Mouse (Mus musculus) heart, embryonic 13.5 days (tissue): ENCODE results near the gene Trappc4. TPM values are rescaled to one million over a fixed set of nuclear protein-coding genes. Genes with fewer than 3 reads are reported as not detected.
"Not testable (repeated sequence)": the region's sequence is repeated elsewhere in the genome, so short reads cannot be mapped to it uniquely, and the experiment has no call there.

Experiments
- ATAC-seq: fragments of 200-750 bp; cut with Nextera tagmentation; 2 replicates; pipeline ENCODE4 v1.8.0; 2017; ENCODE audit warnings: moderate TSS enrichment; ENCODE audit not compliant: insufficient number of reproducible peaks, low FRiP score, low TSS enrichment; ENCODE audit errors: extremely low read depth
- H3K27ac ChIP-seq: fragments of 300-500 bp; sonication (generic); replicated peaks from 2 replicates; pipeline ENCODE4 v1.5.1; 2015; ENCODE audit warnings: moderate library complexity, mild to moderate bottlenecking, inconsistent platforms
- H3K27me3 ChIP-seq: fragments of 300-500 bp; sonication (generic); replicated peaks from 2 replicates; pipeline ENCODE4 v1.6.1; 2015; ENCODE audit warnings: mild to moderate bottlenecking, inconsistent platforms
- H3K36me3 ChIP-seq: fragments of 300-500 bp; sonication (generic); 2 replicates; pipeline ENCODE4 v1.6.1; 2015; ENCODE audit warnings: mild to moderate bottlenecking, inconsistent platforms
- H3K4me1 ChIP-seq: fragments of 300-500 bp; sonication (generic); 2 replicates; pipeline ENCODE4 v1.6.1; 2015; ENCODE audit warnings: inconsistent platforms
- H3K4me2 ChIP-seq: fragments of 300-500 bp; sonication (generic); 2 replicates; pipeline ENCODE4 v1.6.1; 2015; ENCODE audit warnings: inconsistent platforms, mild to moderate bottlenecking, moderate library complexity
- H3K4me3 ChIP-seq: fragments of 300-500 bp; sonication (generic); 2 replicates; pipeline ENCODE4 v1.5.1; 2015; ENCODE audit warnings: moderate library complexity, mild to moderate bottlenecking, inconsistent platforms
- H3K9ac ChIP-seq: fragments of 300-500 bp; sonication (generic); 2 replicates; pipeline ENCODE4 v1.6.1; 2015; ENCODE audit warnings: inconsistent platforms, mild to moderate bottlenecking, moderate library complexity
- H3K9me3 ChIP-seq: fragments of 300-500 bp; sonication (generic); 2 replicates; pipeline ENCODE4 v1.6.1; 2016; ENCODE audit warnings: inconsistent platforms
- WGBS: fragments of 180-500 bp; shearing (Covaris S2); methylation state at CpG from one replicate; pipeline ENCODE4 v1.1.7; 2015; ENCODE audit warnings: mixed read lengths; 5-methylcytosine and 5-hydroxymethylcytosine counted together
- polyA plus RNA-seq: library from polyadenylated mRNA; unstranded; fragments of >200 nt; fragmentation: Nextera tagmentation; extraction: Ambion mirVana; gene quantifications from 2 replicates; pipeline ENCODE4 v1.2.1, GENCODE M21; 2015

The Trappc4 gene
- polyA plus RNA-seq, 1 experiment from 2014 or later = 78.9 TPM

GRCm38 (mm10) chr9:44379054-44379834 lies 28.2 kb downstream of the Trappc4 start, which contains the start of gene Hyou1:
Hyou1 (plus strand) TSS chr9:44379490.
- WGBS = under 1% methylated on average over 82 of the region's 83 CpGs
- Histone ChIP-seq H3K9me3 (no peaks in the 10 kb centered on the region), H3K4me2 (peak within 1 kb of the TSS; percentile 96), H3K4me3 (peak within 1 kb of the TSS; percentile 68), H3K27me3 (no peaks in the 10 kb centered on the region), H3K4me1 (peaks cover 26% of the 10 kb centered on the region), H3K36me3 (peaks cover 37% of the 10 kb centered on the region), H3K9ac (peak within 1 kb of the TSS; percentile 88), H3K27ac (peak within 1 kb of the TSS; percentile 83)
- ATAC-seq = peak; percentile 98

DNA sequence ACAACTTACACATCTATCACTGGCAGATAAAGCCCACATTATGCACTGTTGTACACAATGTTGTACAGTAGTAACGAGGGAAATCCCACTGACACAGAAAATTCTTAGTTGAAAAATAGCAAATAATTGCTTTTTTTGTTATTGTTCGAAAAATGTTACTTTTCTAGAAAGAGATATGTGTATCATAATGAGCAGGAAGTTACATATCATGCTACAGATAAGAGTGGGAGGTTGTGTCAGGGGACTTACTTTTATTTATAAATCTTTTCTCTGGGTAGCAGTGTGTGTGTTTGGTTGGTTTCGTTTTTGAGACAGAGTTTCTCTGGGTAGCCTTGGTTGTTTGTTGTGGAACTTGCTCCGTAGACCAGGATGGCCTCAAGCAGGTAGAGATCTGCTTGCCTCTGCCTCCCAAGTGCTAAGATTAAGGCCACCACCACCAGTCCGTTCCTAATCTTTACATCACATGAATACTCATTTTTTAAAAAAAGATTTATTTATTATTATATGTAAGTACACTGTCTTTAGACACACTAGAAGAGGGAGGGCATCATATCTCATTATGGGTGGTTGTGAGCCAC lies 29.2 kb downstream of the Trappc4 start:
- H3K4me1 ChIP-seq = peaks cover 26% of the 10 kb centered on the region
- H3K9me3 ChIP-seq = no peaks in the 10 kb centered on the region
- H3K27me3 ChIP-seq = no peaks in the 10 kb centered on the region
- peak overlapping the region; percentile 87 for H3K9ac ChIP-seq
- peaks cover 27% of the 10 kb centered on the region for H3K36me3 ChIP-seq
- H3K4me2 ChIP-seq = peak overlapping the region; percentile 77
- peak overlapping the region; percentile 68 for H3K4me3 ChIP-seq
- H3K27ac ChIP-seq = peak overlapping the region; percentile 83
- no peak for ATAC-seq
- 76% methylated on average over 5 of the region's 5 CpGs for WGBS

DNA sequence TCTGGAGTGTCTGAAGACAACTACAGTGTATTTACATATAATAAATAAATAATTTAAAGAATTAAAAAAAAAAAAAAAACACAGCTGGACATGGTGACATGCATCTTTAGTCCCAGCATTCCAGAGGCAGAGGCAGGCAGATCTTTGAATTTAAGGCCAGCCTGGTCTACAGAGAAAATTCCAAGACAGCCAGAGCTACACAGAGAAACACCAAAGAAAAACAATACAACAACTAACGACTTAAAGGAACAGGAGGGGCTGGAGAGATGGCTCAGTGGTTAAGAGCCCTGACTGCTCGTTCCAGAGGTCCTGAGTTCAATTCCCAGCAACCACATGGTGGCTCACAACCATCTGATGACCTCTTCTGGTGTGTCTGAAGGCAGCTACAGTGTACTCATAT lies 30.1 kb downstream of the Trappc4 start:
- not testable (repeated sequence) for H3K4me2 ChIP-seq, H3K9me3 ChIP-seq, ATAC-seq, H3K9ac ChIP-seq, H3K27ac ChIP-seq, H3K4me3 ChIP-seq, H3K27me3 ChIP-seq
- peaks cover 18% of the 10 kb centered on the region for H3K36me3 ChIP-seq
- peaks cover 26% of the 10 kb centered on the region for H3K4me1 ChIP-seq
- WGBS = 81% methylated on average over 2 of the region's 2 CpGs

- no peak for ATAC-seq
- Histone ChIP-seq H3K36me3 (peaks cover 6% of the 10 kb centered on the region), H3K27ac (no peak overlapping the region), H3K9ac (no peak overlapping the region), H3K4me3 (no peak overlapping the region), H3K4me1 (peaks cover 25% of the 10 kb centered on the region), H3K4me2 (no peak overlapping the region), H3K9me3 (no peaks in the 10 kb centered on the region), H3K27me3 (no peaks in the 10 kb centered on the region)
- WGBS = 77% methylated on average over 6 of the region's 6 CpGs
Measured at GRCm38 (mm10) chr9:44376141-44376540, 31.3 kb downstream of the Trappc4 start.

DNA sequence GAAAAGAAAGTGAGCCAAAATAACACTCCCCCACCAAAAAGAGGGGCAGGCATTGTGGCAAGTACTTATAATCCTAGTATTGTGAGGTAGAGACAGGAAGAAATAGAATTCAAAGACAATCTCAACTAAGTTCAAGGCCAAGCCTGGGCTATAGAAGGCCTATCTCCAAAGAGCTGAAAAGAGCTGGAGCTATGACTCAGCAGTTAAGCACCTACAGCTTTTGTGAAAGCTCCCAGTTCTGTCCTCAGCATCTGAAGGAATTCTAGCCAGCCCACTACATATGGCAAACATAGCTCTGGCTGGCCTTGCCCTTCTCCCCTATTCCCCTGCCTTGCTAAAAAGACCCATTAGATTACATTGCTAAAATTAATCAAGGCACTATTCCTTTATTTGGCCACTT lies 34.0 kb downstream of the Trappc4 start:
- no peak overlapping the region for H3K4me3 ChIP-seq
- H3K4me1 ChIP-seq = peaks cover 7% of the 10 kb centered on the region
- H3K4me2 ChIP-seq = no peak overlapping the region
- H3K9ac ChIP-seq = no peak overlapping the region
- no peaks in the 10 kb centered on the region for H3K36me3 ChIP-seq
- no peaks in the 10 kb centered on the region for H3K9me3 ChIP-seq
- H3K27me3 ChIP-seq = no peaks in the 10 kb centered on the region
- ATAC-seq = no peak
- no peak overlapping the region for H3K27ac ChIP-seq

- ATAC-seq = no peak
- H3K9me3 ChIP-seq = no peaks in the 10 kb centered on the region
- H3K4me1 ChIP-seq = peaks cover 7% of the 10 kb centered on the region
- WGBS = 60% methylated on average over 3 of the region's 3 CpGs
- no peak overlapping the region for H3K9ac ChIP-seq
- no peak overlapping the region for H3K27ac ChIP-seq
- H3K4me3 ChIP-seq = no peak overlapping the region
- H3K27me3 ChIP-seq = no peaks in the 10 kb centered on the region
- no peak overlapping the region for H3K4me2 ChIP-seq
- H3K36me3 ChIP-seq = peaks cover 5% of the 10 kb centered on the region
Measured at GRCm38 (mm10) chr9:44364480-44364879, 42.9 kb downstream of the Trappc4 start.

GRCm38 (mm10) chr9:44361931-44362330 lies 45.5 kb downstream of the Trappc4 start:
- Histone ChIP-seq H3K4me3 (peak overlapping the region; percentile 97), H3K4me2 (peak overlapping the region; percentile 76), H3K36me3 (peaks cover 28% of the 10 kb centered on the region), H3K27ac (peak overlapping the region; percentile 84), H3K9ac (peak overlapping the region; percentile 94)
- not testable (repeated sequence) for H3K4me1 ChIP-seq, H3K9me3 ChIP-seq, ATAC-seq, H3K27me3 ChIP-seq
- 37% methylated on average over 4 of the region's 4 CpGs for WGBS

DNA sequence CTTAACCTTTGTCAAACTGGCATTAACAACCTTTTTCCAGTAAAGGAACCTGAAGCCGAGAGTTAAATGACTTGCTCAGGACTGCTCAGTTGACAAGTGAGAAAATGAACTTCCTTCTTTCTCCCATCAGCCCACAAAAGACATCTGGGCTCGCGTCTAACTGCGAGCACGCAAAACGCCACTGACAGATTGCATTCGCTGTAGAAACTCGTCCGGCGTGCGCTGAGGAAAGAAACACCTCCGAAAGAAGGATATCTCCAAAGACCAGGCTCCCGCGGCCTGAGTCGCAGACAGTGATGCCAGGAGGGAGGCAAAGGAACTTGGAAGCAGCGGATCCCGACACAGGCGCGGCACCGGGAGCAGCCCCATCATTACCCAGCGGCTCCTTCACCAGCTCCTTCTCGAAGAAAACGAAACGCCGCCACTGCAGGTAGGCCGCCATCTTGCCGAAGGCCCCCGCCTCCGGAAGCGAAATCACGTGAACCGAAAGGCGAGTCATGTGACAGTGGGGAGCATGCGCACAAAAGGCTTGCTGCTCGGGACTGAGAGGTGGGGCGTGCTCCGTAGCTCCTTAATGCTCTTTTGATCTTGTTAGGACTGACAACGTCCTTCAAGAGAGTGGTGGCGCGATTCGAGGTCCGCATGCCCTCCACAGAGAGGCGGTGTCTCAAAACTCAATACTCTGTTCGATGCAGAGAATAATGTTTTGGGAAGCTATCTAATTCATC lies 46.0 kb downstream of the Trappc4 start, which contains the start of gene Vps11:
Gene Vps11 (minus strand): TSS at position 481 of the 728 bp plus-strand sequence.
- peaks cover 34% of the 10 kb centered on the region for H3K36me3 ChIP-seq
- peak within 1 kb of the TSS; percentile 94 for H3K9ac ChIP-seq
- no peaks in the 10 kb centered on the region for H3K27me3 ChIP-seq
- H3K4me3 ChIP-seq = peak within 1 kb of the TSS; percentile 97
- peak; percentile 84 for ATAC-seq
- peak within 1 kb of the TSS; percentile 84 for H3K27ac ChIP-seq
- no peaks in the 10 kb centered on the region for H3K9me3 ChIP-seq
- peaks cover 7% of the 10 kb centered on the region for H3K4me1 ChIP-seq
- under 1% methylated on average over 44 of the region's 44 CpGs for WGBS
- peak within 1 kb of the TSS; percentile 76 for H3K4me2 ChIP-seq

- no peak for ATAC-seq
- Histone ChIP-seq H3K4me2 (no peak overlapping the region), H3K36me3 (peaks cover 75% of the 10 kb centered on the region)
Measured at GRCm38 (mm10) chr9:44357207-44357606, 50.2 kb downstream of the Trappc4 start.

More at GRCm38 (mm10) chr9:44357207-44357606, 50.2 kb downstream of the Trappc4 start:
- H3K4me3 ChIP-seq = no peak overlapping the region
- no peak overlapping the region for H3K9ac ChIP-seq
- H3K27me3 ChIP-seq = no peaks in the 10 kb centered on the region
- 74% methylated on average over 4 of the region's 4 CpGs for WGBS
- no peaks in the 10 kb centered on the region for H3K9me3 ChIP-seq
- H3K4me1 ChIP-seq = peaks cover 7% of the 10 kb centered on the region
- no peak overlapping the region for H3K27ac ChIP-seq
